Mouse (Mus musculus): Measurements from ENCODE around the gene Tac2. TPM values are rescaled to one million over a fixed set of nuclear protein-coding genes. Genes with fewer than 3 reads are reported as not detected.
A peak's percentile ranks its signal among the peaks of the same experiment; 100 is the strongest.

Gene Tac2
- polyA plus RNA-seq, 1 experiment from 2014 or later, result 2.9 TPM

- Histone ChIP-seq H3K9ac (replicated peaks; ENCODE audit: low read length) (no peak overlapping the region), H3K36me3 (replicated peaks; ENCODE audit: control insufficient read depth, insufficient read depth, low read depth, low read length) (no peaks in the 10 kb centered on the region), H3K4me3 (ENCODE audit: low read depth, low read length) (no peak overlapping the region), H3K4me2 (ENCODE audit: low read depth, low read length) (no peak overlapping the region), H3K9me3 (replicated peaks; ENCODE audit: control insufficient read depth, low read length) (no peaks in the 10 kb centered on the region), H3K27me3 (ENCODE audit: control insufficient read depth, insufficient read depth, low read length) (no peaks in the 10 kb centered on the region), H3K4me1 (ENCODE audit: control insufficient read depth, insufficient read depth, low read length) (no peaks in the 10 kb centered on the region), H3K27ac (replicated peaks; ENCODE audit: low read depth, low read length) (no peak overlapping the region)
- ATAC-seq (replicated peaks; ENCODE audit: insufficient number of reproducible peaks, low FRiP score, low TSS enrichment, low read depth) (no peak), DNase-seq (ENCODE audit: low spot score) (no peak)
- WGBS, result 60% methylated on average over 11 of the region's 11 CpGs
These were observed 6.1 kb downstream of the Tac2 start for GRCm38 (mm10) chr10:127730285-127730932.

DNA sequence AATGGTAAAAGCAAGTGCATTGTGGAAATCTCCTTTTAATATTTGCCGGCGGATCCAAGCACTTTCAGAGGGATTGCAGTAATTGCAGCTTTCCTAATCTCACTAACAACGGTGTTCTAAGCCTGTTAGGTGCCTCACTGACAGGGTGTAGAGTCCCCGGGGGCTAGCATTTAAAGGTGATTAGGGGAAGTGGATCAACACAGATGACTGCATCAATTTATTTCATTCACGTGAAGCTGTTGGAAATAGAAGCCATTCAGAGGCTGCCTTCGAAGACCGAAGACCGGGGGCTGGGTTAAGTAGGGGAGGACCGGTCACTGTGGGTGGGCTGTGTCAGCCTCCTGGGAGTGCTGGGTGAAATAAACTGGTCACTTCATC, 6.6 kb downstream of the Tac2 start:
- Histone ChIP-seq H3K4me1 (ENCODE audit: control insufficient read depth, insufficient read depth, low read length) (no peaks in the 10 kb centered on the region), H3K9me3 (replicated peaks; ENCODE audit: control insufficient read depth, low read length) (no peaks in the 10 kb centered on the region), H3K27ac (replicated peaks; ENCODE audit: low read depth, low read length) (no peak overlapping the region), H3K4me2 (ENCODE audit: low read depth, low read length) (no peak overlapping the region), H3K4me3 (ENCODE audit: low read depth, low read length) (no peak overlapping the region), H3K9ac (replicated peaks; ENCODE audit: low read length) (no peak overlapping the region), H3K27me3 (ENCODE audit: control insufficient read depth, insufficient read depth, low read length) (no peaks in the 10 kb centered on the region), H3K36me3 (replicated peaks; ENCODE audit: control insufficient read depth, insufficient read depth, low read depth, low read length) (no peaks in the 10 kb centered on the region)
- ATAC-seq (replicated peaks; ENCODE audit: insufficient number of reproducible peaks, low FRiP score, low TSS enrichment, low read depth) (no peak), DNase-seq (ENCODE audit: low spot score) (no peak)
- WGBS, result 32% methylated on average over 9 of the region's 9 CpGs

GRCm38 (mm10) chr10:127731397-127731796, 7.1 kb downstream of the Tac2 start:
- Histone ChIP-seq H3K36me3 (replicated peaks; ENCODE audit: control insufficient read depth, insufficient read depth, low read depth, low read length) (no peaks in the 10 kb centered on the region), H3K9ac (replicated peaks; ENCODE audit: low read length) (no peak overlapping the region), H3K27ac (replicated peaks; ENCODE audit: low read depth, low read length) (no peak overlapping the region), H3K4me2 (ENCODE audit: low read depth, low read length) (no peak overlapping the region), H3K27me3 (ENCODE audit: control insufficient read depth, insufficient read depth, low read length) (no peaks in the 10 kb centered on the region), H3K4me1 (ENCODE audit: control insufficient read depth, insufficient read depth, low read length) (no peaks in the 10 kb centered on the region), H3K9me3 (replicated peaks; ENCODE audit: control insufficient read depth, low read length) (no peaks in the 10 kb centered on the region), H3K4me3 (ENCODE audit: low read depth, low read length) (no peak overlapping the region)
- ATAC-seq (replicated peaks; ENCODE audit: insufficient number of reproducible peaks, low FRiP score, low TSS enrichment, low read depth) (no peak), DNase-seq (ENCODE audit: low spot score) (no peak)
- WGBS, result 40% methylated on average over 5 of the region's 5 CpGs

DNA sequence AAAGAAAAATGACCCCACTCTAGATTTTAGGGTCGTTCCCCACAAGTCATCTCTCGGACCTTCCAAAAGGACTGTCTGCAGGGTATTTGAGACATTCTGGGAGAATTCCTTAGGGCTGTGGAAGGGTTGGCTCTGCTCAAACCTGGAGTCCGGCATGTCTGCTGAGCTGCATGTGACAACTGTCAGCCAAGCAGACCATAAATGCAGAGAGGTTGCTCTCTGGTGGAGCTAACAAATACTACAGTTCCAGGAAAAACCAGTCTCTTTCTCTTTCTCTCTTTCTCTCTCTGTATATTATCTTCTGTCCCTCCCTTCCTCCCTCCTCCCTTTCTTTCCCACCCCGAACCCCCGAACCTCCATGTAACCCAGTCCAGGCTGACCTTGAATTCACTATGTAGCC, 10.2 kb downstream of the Tac2 start:
- Histone ChIP-seq H3K9ac (replicated peaks; ENCODE audit: low read length) (no peak overlapping the region), H3K4me2 (ENCODE audit: low read depth, low read length) (no peak overlapping the region), H3K36me3 (replicated peaks; ENCODE audit: control insufficient read depth, insufficient read depth, low read depth, low read length) (no peaks in the 10 kb centered on the region), H3K27ac (replicated peaks; ENCODE audit: low read depth, low read length) (no peak overlapping the region), H3K27me3 (ENCODE audit: control insufficient read depth, insufficient read depth, low read length) (no peaks in the 10 kb centered on the region), H3K4me3 (ENCODE audit: low read depth, low read length) (no peak overlapping the region), H3K9me3 (replicated peaks; ENCODE audit: control insufficient read depth, low read length) (no peaks in the 10 kb centered on the region), H3K4me1 (ENCODE audit: control insufficient read depth, insufficient read depth, low read length) (no peaks in the 10 kb centered on the region)
- ATAC-seq (replicated peaks; ENCODE audit: insufficient number of reproducible peaks, low FRiP score, low TSS enrichment, low read depth) (no peak), DNase-seq (ENCODE audit: low spot score) (no peak)
- 55% methylated on average over 5 of the region's 5 CpGs for WGBS

- Histone ChIP-seq H3K4me3 (ENCODE audit: low read depth, low read length) (no peak overlapping the region), H3K4me1 (ENCODE audit: control insufficient read depth, insufficient read depth, low read length) (no peaks in the 10 kb centered on the region), H3K27me3 (ENCODE audit: control insufficient read depth, insufficient read depth, low read length) (no peaks in the 10 kb centered on the region), H3K36me3 (replicated peaks; ENCODE audit: control insufficient read depth, insufficient read depth, low read depth, low read length) (no peaks in the 10 kb centered on the region), H3K4me2 (ENCODE audit: low read depth, low read length) (no peak overlapping the region), H3K9ac (replicated peaks; ENCODE audit: low read length) (no peak overlapping the region), H3K9me3 (replicated peaks; ENCODE audit: control insufficient read depth, low read length) (no peaks in the 10 kb centered on the region), H3K27ac (replicated peaks; ENCODE audit: low read depth, low read length) (no peak overlapping the region)
- 77% methylated on average over 2 of the region's 2 CpGs for WGBS
- DNase-seq (ENCODE audit: low spot score), result no peak
- no peak for ATAC-seq (replicated peaks; ENCODE audit: insufficient number of reproducible peaks, low FRiP score, low TSS enrichment, low read depth)
These were observed 12.0 kb downstream of the Tac2 start for GRCm38 (mm10) chr10:127736266-127736665.

- WGBS, result 72% methylated on average over 4 of the region's 4 CpGs
- no peak for ATAC-seq (replicated peaks; ENCODE audit: insufficient number of reproducible peaks, low FRiP score, low TSS enrichment, low read depth)
- no peaks in the 10 kb centered on the region for H3K27me3 ChIP-seq (ENCODE audit: control insufficient read depth, insufficient read depth, low read length)
These were observed 12.6 kb downstream of the Tac2 start for GRCm38 (mm10) chr10:127736916-127737315.

GRCm38 (mm10) chr10:127737552-127737951, 13.3 kb downstream of the Tac2 start:
- no peak overlapping the region for H3K4me2 ChIP-seq (ENCODE audit: low read depth, low read length)
- no peaks in the 10 kb centered on the region for H3K4me1 ChIP-seq (ENCODE audit: control insufficient read depth, insufficient read depth, low read length)
- no peaks in the 10 kb centered on the region for H3K9me3 ChIP-seq (replicated peaks; ENCODE audit: control insufficient read depth, low read length)
- 28% methylated on average over 2 of the region's 2 CpGs for whole genome bisulfite sequencing
- no peak overlapping the region for H3K4me3 ChIP-seq (ENCODE audit: low read depth, low read length)
- no peak overlapping the region for H3K9ac ChIP-seq (replicated peaks; ENCODE audit: low read length)
- no peak overlapping the region for H3K27ac ChIP-seq (replicated peaks; ENCODE audit: low read depth, low read length)
- DNase-seq (ENCODE audit: low spot score) (no peak), ATAC-seq (replicated peaks; ENCODE audit: insufficient number of reproducible peaks, low FRiP score, low TSS enrichment, low read depth) (no peak)
- peaks cover 12% of the 10 kb centered on the region for H3K36me3 ChIP-seq (replicated peaks; ENCODE audit: control insufficient read depth, insufficient read depth, low read depth, low read length)
- H3K27me3 ChIP-seq (ENCODE audit: control insufficient read depth, insufficient read depth, low read length), result no peaks in the 10 kb centered on the region

More at GRCm38 (mm10) chr10:127736916-127737315, 12.6 kb downstream of the Tac2 start:
- Histone ChIP-seq H3K4me2 (ENCODE audit: low read depth, low read length) (no peak overlapping the region), H3K27ac (replicated peaks; ENCODE audit: low read depth, low read length) (no peak overlapping the region), H3K9me3 (replicated peaks; ENCODE audit: control insufficient read depth, low read length) (no peaks in the 10 kb centered on the region), H3K9ac (replicated peaks; ENCODE audit: low read length) (no peak overlapping the region), H3K36me3 (replicated peaks; ENCODE audit: control insufficient read depth, insufficient read depth, low read depth, low read length) (peaks cover 6% of the 10 kb centered on the region; the same call in 1 of the 2 replicates), H3K4me1 (ENCODE audit: control insufficient read depth, insufficient read depth, low read length) (no peaks in the 10 kb centered on the region), H3K4me3 (ENCODE audit: low read depth, low read length) (no peak overlapping the region)
- DNase-seq (ENCODE audit: low spot score), result no peak

DNA sequence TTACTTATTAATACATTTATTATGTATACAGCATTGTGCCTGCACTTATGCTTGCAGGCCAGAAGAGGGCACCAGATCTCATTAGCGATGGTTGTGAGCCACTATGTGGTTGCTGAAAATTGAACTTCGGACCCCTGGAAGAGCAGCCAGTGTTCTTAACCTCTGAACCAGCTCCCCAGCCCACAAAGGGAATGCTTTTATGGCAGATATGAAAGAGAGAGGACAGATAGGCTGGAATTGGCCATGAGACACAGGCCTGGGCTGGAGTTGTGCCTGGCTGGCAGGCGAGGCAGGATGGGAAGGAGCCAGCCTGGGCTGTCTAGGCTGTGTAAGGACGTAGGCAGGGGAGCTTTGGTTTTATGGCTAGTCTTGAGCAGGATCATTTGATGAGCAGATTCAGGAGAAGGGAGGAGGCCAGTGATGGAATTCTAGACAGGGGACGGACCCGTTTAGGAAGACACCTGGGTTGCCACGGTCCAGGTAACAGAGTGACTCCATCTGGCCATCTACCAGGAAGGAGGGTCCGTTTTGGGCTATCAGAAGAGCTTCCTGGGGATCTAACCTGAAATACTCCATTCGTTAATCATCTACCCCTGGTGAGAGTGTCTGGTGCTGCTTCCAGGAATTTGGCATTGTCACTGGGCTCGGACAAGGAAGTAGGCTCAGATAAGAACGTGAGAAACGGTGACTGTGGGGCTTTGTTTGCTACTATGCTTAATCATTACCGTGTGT, 14.0 kb downstream of the Tac2 start:
- ATAC-seq (replicated peaks; ENCODE audit: insufficient number of reproducible peaks, low FRiP score, low TSS enrichment, low read depth), result no peak
- peaks cover 20% of the 10 kb centered on the region for H3K36me3 ChIP-seq (replicated peaks; ENCODE audit: control insufficient read depth, insufficient read depth, low read depth, low read length)
- H3K4me2 ChIP-seq (ENCODE audit: low read depth, low read length), result no peak overlapping the region
- no peaks in the 10 kb centered on the region for H3K9me3 ChIP-seq (replicated peaks; ENCODE audit: control insufficient read depth, low read length)
- no peak overlapping the region for H3K9ac ChIP-seq (replicated peaks; ENCODE audit: low read length)
- DNase-seq (ENCODE audit: low spot score), result peak; percentile 62
- WGBS, result 50% methylated on average over 13 of the region's 13 CpGs
- no peak overlapping the region for H3K4me3 ChIP-seq (ENCODE audit: low read depth, low read length)
- H3K27me3 ChIP-seq (ENCODE audit: control insufficient read depth, insufficient read depth, low read length), result no peaks in the 10 kb centered on the region
- H3K4me1 ChIP-seq (ENCODE audit: control insufficient read depth, insufficient read depth, low read length), result no peaks in the 10 kb centered on the region
- no peak overlapping the region for H3K27ac ChIP-seq (replicated peaks; ENCODE audit: low read depth, low read length)
